Mouse (Mus musculus): ENCODE results near the gene Nanog. TPM values are rescaled to one million over a fixed set of nuclear protein-coding genes. Genes with fewer than 3 reads are reported as not detected.

Gene Nanog
- polyA plus RNA-seq, 1 experiment from 2014 or later = not detected

DNA sequence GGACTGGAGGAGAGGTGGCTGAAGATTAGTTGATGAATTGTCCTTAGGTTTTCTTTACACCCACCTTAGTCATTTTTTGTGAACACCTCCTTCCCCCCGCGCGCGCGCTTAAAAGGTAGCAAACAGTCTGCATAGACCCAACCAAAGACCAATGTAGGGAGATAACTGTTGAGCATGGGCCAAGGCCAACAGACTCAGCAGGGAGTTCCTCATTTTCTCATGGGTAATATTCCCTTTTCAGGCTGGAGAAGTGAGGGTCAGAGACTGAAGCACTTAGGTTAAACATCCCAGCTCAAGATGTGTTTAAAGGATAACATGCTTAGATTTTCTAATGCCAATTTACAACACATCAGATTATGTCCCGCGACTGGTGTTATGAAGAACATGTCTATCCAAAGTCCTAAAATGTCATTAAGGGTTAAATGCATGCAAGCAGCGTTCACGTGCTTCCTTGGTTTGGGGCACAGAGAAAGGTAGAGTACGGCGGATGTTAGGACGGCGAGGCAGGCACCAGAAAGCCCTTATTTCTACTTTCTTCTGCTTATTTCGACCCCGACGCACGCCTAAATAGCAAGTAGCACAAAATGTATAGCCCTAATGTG, 56.7 kb downstream of the Nanog start:
- Histone ChIP-seq H3K27ac (peak overlapping the region; percentile 89), H3K9ac (peak overlapping the region; percentile 75), H3K36me3 (no peaks in the 10 kb centered on the region), H3K4me2 (peak overlapping the region; percentile 96), H3K27me3 (no peaks in the 10 kb centered on the region), H3K9me3 (replicated peaks) (no peaks in the 10 kb centered on the region), H3K4me3 (replicated peaks) (peak overlapping the region; percentile 67), H3K4me1 (replicated peaks) (peaks cover 76% of the 10 kb centered on the region)
- ATAC-seq (ENCODE audit: low read depth) (no peak), DNase-seq (peak; percentile 13)
- 23% methylated on average over 17 of the region's 17 CpGs for WGBS (ENCODE audit: insufficient replicate concordance)

Other genes with a start within 250 kb of the Nanog start
- gene Rimklb, start 208.7 kb upstream of the Nanog start, polyA plus RNA-seq (2015; fragmentation: Nextera tagmentation; extraction: Ambion mirVana) = 1.3 TPM in 2 replicates
- 0.42 and 0.58 TPM in 2 replicates for gene Mfap5, start 201.6 kb upstream of the Nanog start, polyA plus RNA-seq (2015; fragmentation: Nextera tagmentation; extraction: Ambion mirVana)
- not detected in 2 replicates for gene Aicda, start 153.7 kb upstream of the Nanog start, polyA plus RNA-seq (2015; fragmentation: Nextera tagmentation; extraction: Ambion mirVana)
- gene Apobec1, start 105.0 kb upstream of the Nanog start, polyA plus RNA-seq (2015; fragmentation: Nextera tagmentation; extraction: Ambion mirVana) = 2.8 and 3.8 TPM in 2 replicates
- gene Gdf3, start 97.4 kb upstream of the Nanog start, polyA plus RNA-seq (2015; fragmentation: Nextera tagmentation; extraction: Ambion mirVana) = 5.4 and 5.6 TPM in 2 replicates
- not detected in 2 replicates for gene Dppa3, start 81.1 kb upstream of the Nanog start, polyA plus RNA-seq (2015; fragmentation: Nextera tagmentation; extraction: Ambion mirVana)
- 18.6 and 21.4 TPM in 2 replicates for gene Slc2a3, start 94.2 kb downstream of the Nanog start, polyA plus RNA-seq (2015; fragmentation: Nextera tagmentation; extraction: Ambion mirVana)
- gene Foxj2, start 112.4 kb downstream of the Nanog start, polyA plus RNA-seq (2015; fragmentation: Nextera tagmentation; extraction: Ambion mirVana) = 1.0 and 1.2 TPM in 2 replicates
- gene C3ar1, start 148.7 kb downstream of the Nanog start, polyA plus RNA-seq (2015; fragmentation: Nextera tagmentation; extraction: Ambion mirVana) = 1.1 and 1.3 TPM in 2 replicates
- 24.9 and 27.8 TPM in 2 replicates for gene Necap1, start 167.0 kb downstream of the Nanog start, polyA plus RNA-seq (2015; fragmentation: Nextera tagmentation; extraction: Ambion mirVana)
- gene Clec4a1, start 214.4 kb downstream of the Nanog start, polyA plus RNA-seq (2015; fragmentation: Nextera tagmentation; extraction: Ambion mirVana) = 3.7 TPM in 2 replicates
- gene Clec4a3, start 245.0 kb downstream of the Nanog start, polyA plus RNA-seq (2015; fragmentation: Nextera tagmentation; extraction: Ambion mirVana) = 3.5 and 3.6 TPM in 2 replicates

Data from liver, embryonic 13.5 days (tissue).